Mouse (Mus musculus) small intestine, adult 2 months (tissue): Measurements from ENCODE around the gene Chn2.

ENCODE experiments used
- CTCF ChIP-seq: fragments of 200-500 bp; IDR thresholded peaks from 2 replicates; pipeline ENCODE4 v1.5.1; 2012; ENCODE audit warnings: low read depth, mild to moderate bottlenecking, control low read depth, inconsistent platforms, low read length, moderate library complexity, mixed read lengths; ENCODE audit not compliant: insufficient replicate concordance, insufficient read length; ENCODE audit errors: extremely low read depth
- POLR2A ChIP-seq: fragments of 200-500 bp; IDR thresholded peaks from 2 replicates; pipeline ENCODE4 v1.6.1; 2012; ENCODE audit warnings: low read depth, mild to moderate bottlenecking, control low read depth, inconsistent platforms, low read length, moderate library complexity

DNA sequence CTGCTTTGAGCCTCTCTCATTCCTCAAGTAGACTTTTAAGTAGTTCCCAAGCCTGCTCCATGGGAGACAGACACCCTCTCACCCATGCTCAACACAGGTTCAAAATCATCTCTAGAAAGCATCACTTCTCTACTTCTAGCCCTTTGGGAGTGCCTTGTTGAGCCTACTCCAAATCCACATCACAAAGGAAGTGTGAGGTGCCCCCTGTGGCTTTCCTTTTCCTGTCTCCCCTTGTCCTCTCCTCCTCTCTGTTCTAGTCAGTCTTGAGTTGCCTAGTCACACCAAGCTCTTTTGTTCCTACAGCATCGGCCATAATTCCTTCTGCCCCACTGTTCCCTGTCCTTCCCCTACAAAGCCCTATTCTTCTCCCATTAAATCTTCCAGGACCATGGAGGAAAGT is 243.9 kb downstream of the Chn2 start:
- TF ChIP-seq CTCF (no peak), POLR2A (no peak)
